Mouse (Mus musculus) hindbrain, embryonic 14.5 days (tissue): ENCODE data around the gene Cwf19l1. TPM values are rescaled to one million over a fixed set of nuclear protein-coding genes. Genes with fewer than 3 reads are reported as not detected.

ENCODE experiments used
- ATAC-seq: fragments of 200-750 bp; cut with Nextera tagmentation; 2 replicates; pipeline ENCODE4 v1.8.0; 2017; ENCODE audit warnings: moderate number of reproducible peaks, mild to moderate bottlenecking, moderate TSS enrichment, moderate library complexity; ENCODE audit not compliant: low FRiP score
- DNase-seq: peaks from one replicate; pipeline ENCODE4 v3.0.0-alpha.2; 2015; ENCODE audit warnings: low spot score
- H3K27ac ChIP-seq: fragments of 300-500 bp; sonication (generic); 2 replicates; pipeline ENCODE4 v1.5.1; 2014; ENCODE audit warnings: mild to moderate bottlenecking, moderate library complexity
- H3K27me3 ChIP-seq: fragments of 300-500 bp; sonication (generic); 2 replicates; pipeline ENCODE4 v1.6.1; 2014; ENCODE audit warnings: mild to moderate bottlenecking, low read length, mixed read lengths; ENCODE audit not compliant: control insufficient read depth, insufficient read depth
- H3K36me3 ChIP-seq: fragments of 300-500 bp; sonication (generic); replicated peaks from 2 replicates; pipeline ENCODE4 v1.6.1; 2014; ENCODE audit not compliant: control insufficient read depth, insufficient read depth
- H3K4me1 ChIP-seq: fragments of 300-500 bp; sonication (generic); replicated peaks from 2 replicates; pipeline ENCODE4 v1.6.1; 2014; ENCODE audit warnings: antibody characterized with exemption, low read length, mixed read lengths; ENCODE audit not compliant: control insufficient read depth, insufficient read depth
- H3K4me2 ChIP-seq: fragments of 300-500 bp; sonication (generic); replicated peaks from 2 replicates; pipeline ENCODE4 v1.6.1; 2014; ENCODE audit warnings: mild to moderate bottlenecking, moderate library complexity
- H3K4me3 ChIP-seq: fragments of 300-500 bp; sonication (generic); replicated peaks from 2 replicates; pipeline ENCODE4 v1.5.1; 2014; ENCODE audit warnings: mild to moderate bottlenecking, low read length
- H3K9ac ChIP-seq: fragments of 300-500 bp; sonication (generic); 2 replicates; pipeline ENCODE4 v1.6.1; 2014
- H3K9me3 ChIP-seq: fragments of 300-500 bp; sonication (generic); 2 replicates; pipeline ENCODE4 v1.6.1; 2016; ENCODE audit warnings: low read length; ENCODE audit not compliant: control insufficient read depth
- WGBS: fragments of 180-500 bp; shearing (Covaris S2); extraction: QIAGEN DNeasy Blood & Tissue Kit; methylation state at CpG from one replicate; pipeline ENCODE4 v1.1.7; 2014; 5-methylcytosine and 5-hydroxymethylcytosine counted together
- polyA plus RNA-seq: library from polyadenylated mRNA; unstranded; fragments of >200 nt; fragmentation: Nextera tagmentation; extraction: Ambion mirVana; gene quantifications from 2 replicates; pipeline ENCODE4 v1.2.1, GENCODE M21; 2014

Cwf19l1 gene
- polyA plus RNA-seq = 29.7 and 36.6 TPM in 2 replicates

- Histone ChIP-seq H3K9me3 (no peaks in the 10 kb centered on the region), H3K27me3 (no peaks in the 10 kb centered on the region), H3K9ac (peak within 1 kb of the TSS; percentile 81), H3K4me3 (peak within 1 kb of the TSS; percentile 56), H3K4me1 (peaks cover 10% of the 10 kb centered on the region), H3K36me3 (peaks cover 46% of the 10 kb centered on the region), H3K4me2 (peak within 1 kb of the TSS; percentile 88), H3K27ac (peak within 1 kb of the TSS; percentile 97)
- DNase-seq (peak; percentile 97), ATAC-seq (peak; percentile 90)
- WGBS = under 1% methylated on average over 43 of the region's 45 CpGs
These were observed at the start of gene Cwf19l1 for GRCm38 (mm10) chr19:44135072-44135959. TSS of gene Cwf19l1 (minus strand) at chr19:44135876.

- Histone ChIP-seq H3K9ac (no peak overlapping the region), H3K4me1 (no peaks in the 10 kb centered on the region), H3K36me3 (no peaks in the 10 kb centered on the region), H3K4me3 (no peak overlapping the region), H3K27ac (no peak overlapping the region), H3K27me3 (no peaks in the 10 kb centered on the region), H3K9me3 (no peaks in the 10 kb centered on the region), H3K4me2 (no peak overlapping the region)
- ATAC-seq = no peak
- no peak for DNase-seq
- WGBS = 64% methylated on average over 3 of the region's 3 CpGs
These were observed 48.3 kb upstream of the Cwf19l1 start for GRCm38 (mm10) chr19:44183968-44184367.

- Histone ChIP-seq H3K36me3 (no peaks in the 10 kb centered on the region), H3K27ac (no peak overlapping the region), H3K4me2 (no peak overlapping the region), H3K4me3 (no peak overlapping the region), H3K27me3 (no peaks in the 10 kb centered on the region), H3K9me3 (0 out of 2 replicates have a peak, but pooled peaks cover 13% of the 10 kb centered on the region), H3K9ac (no peak overlapping the region), H3K4me1 (no peaks in the 10 kb centered on the region)
- WGBS = 91% methylated on average over 1 of the region's 1 CpGs
- DNase-seq (no peak), ATAC-seq (no peak)
These were observed 44.8 kb upstream of the Cwf19l1 start for GRCm38 (mm10) chr19:44180502-44180901.

- no peak overlapping the region for H3K4me2 ChIP-seq
- ATAC-seq = no peak
- H3K27ac ChIP-seq = no peak overlapping the region
- 0 out of 2 replicates have a peak, but pooled peaks cover 13% of the 10 kb centered on the region for H3K9me3 ChIP-seq
- H3K36me3 ChIP-seq = no peaks in the 10 kb centered on the region
- 92% methylated on average over 3 of the region's 3 CpGs for WGBS
- H3K27me3 ChIP-seq = no peaks in the 10 kb centered on the region
- no peak overlapping the region for H3K4me3 ChIP-seq
- DNase-seq = no peak
- H3K4me1 ChIP-seq = no peaks in the 10 kb centered on the region
- H3K9ac ChIP-seq = no peak overlapping the region
These were observed 41.1 kb upstream of the Cwf19l1 start for GRCm38 (mm10) chr19:44176741-44177140.

GRCm38 (mm10) chr19:44174835-44175234 lies 39.2 kb upstream of the Cwf19l1 start:
- 73% methylated on average over 8 of the region's 8 CpGs for WGBS
- H3K4me1 ChIP-seq = no peaks in the 10 kb centered on the region
- H3K9me3 ChIP-seq = 0 out of 2 replicates have a peak, but pooled peaks cover 13% of the 10 kb centered on the region
- H3K9ac ChIP-seq = no peak overlapping the region
- no peak overlapping the region for H3K27ac ChIP-seq
- H3K36me3 ChIP-seq = no peaks in the 10 kb centered on the region
- H3K4me3 ChIP-seq = no peak overlapping the region
- DNase-seq (no peak), ATAC-seq (no peak)
- H3K27me3 ChIP-seq = no peaks in the 10 kb centered on the region
- no peak overlapping the region for H3K4me2 ChIP-seq

- H3K4me3 ChIP-seq = no peak overlapping the region
- H3K4me1 ChIP-seq = no peaks in the 10 kb centered on the region
- no peak overlapping the region for H3K9ac ChIP-seq
- 16% methylated on average over 3 of the region's 3 CpGs for WGBS
- H3K36me3 ChIP-seq = no peaks in the 10 kb centered on the region
- no peak overlapping the region for H3K4me2 ChIP-seq
- ATAC-seq (no peak), DNase-seq (peak; percentile 73)
- H3K9me3 ChIP-seq = no peaks in the 10 kb centered on the region
- H3K27me3 ChIP-seq = no peaks in the 10 kb centered on the region
- no peak overlapping the region for H3K27ac ChIP-seq
These were observed 25.8 kb upstream of the Cwf19l1 start for GRCm38 (mm10) chr19:44161515-44161914.

GRCm38 (mm10) chr19:44159386-44159785 lies 23.7 kb upstream of the Cwf19l1 start:
- 86% methylated on average over 3 of the region's 3 CpGs for WGBS
- Histone ChIP-seq H3K9me3 (no peaks in the 10 kb centered on the region), H3K36me3 (no peaks in the 10 kb centered on the region), H3K4me3 (no peak overlapping the region), H3K4me2 (no peak overlapping the region), H3K27me3 (no peaks in the 10 kb centered on the region), H3K9ac (no peak overlapping the region), H3K27ac (no peak overlapping the region), H3K4me1 (no peaks in the 10 kb centered on the region)
- ATAC-seq (no peak), DNase-seq (no peak)

GRCm38 (mm10) chr19:44157005-44157404 lies 21.3 kb upstream of the Cwf19l1 start:
- WGBS = 94% methylated on average over 10 of the region's 10 CpGs
- DNase-seq = no peak
- Histone ChIP-seq H3K4me1 (no peaks in the 10 kb centered on the region), H3K9me3 (no peaks in the 10 kb centered on the region), H3K27me3 (no peaks in the 10 kb centered on the region), H3K27ac (no peak overlapping the region), H3K36me3 (no peaks in the 10 kb centered on the region), H3K9ac (no peak overlapping the region), H3K4me3 (no peak overlapping the region), H3K4me2 (no peak overlapping the region)
- ATAC-seq = no peak

- H3K4me2 ChIP-seq = no peak overlapping the region
- H3K36me3 ChIP-seq = no peaks in the 10 kb centered on the region
- DNase-seq (no peak), ATAC-seq (no peak)
- H3K4me1 ChIP-seq = no peaks in the 10 kb centered on the region
- H3K4me3 ChIP-seq = no peak overlapping the region
- no peaks in the 10 kb centered on the region; the same call in 1 of the 2 replicates for H3K27me3 ChIP-seq
- H3K9me3 ChIP-seq = no peaks in the 10 kb centered on the region
- H3K27ac ChIP-seq = no peak overlapping the region
- WGBS = 86% methylated on average over 5 of the region's 5 CpGs
- no peak overlapping the region for H3K9ac ChIP-seq
These were observed 18.1 kb upstream of the Cwf19l1 start for GRCm38 (mm10) chr19:44153781-44154180.
